Mouse (Mus musculus): ENCODE data around the gene Oxct2b. TPM values are rescaled to one million over a fixed set of nuclear protein-coding genes. Genes with fewer than 3 reads are reported as not detected.

Gene Oxct2b
- not detected in 2 replicates for polyA plus RNA-seq (2016; fragmentation: Nextera tagmentation; extraction: Ambion mirVana)

DNA sequence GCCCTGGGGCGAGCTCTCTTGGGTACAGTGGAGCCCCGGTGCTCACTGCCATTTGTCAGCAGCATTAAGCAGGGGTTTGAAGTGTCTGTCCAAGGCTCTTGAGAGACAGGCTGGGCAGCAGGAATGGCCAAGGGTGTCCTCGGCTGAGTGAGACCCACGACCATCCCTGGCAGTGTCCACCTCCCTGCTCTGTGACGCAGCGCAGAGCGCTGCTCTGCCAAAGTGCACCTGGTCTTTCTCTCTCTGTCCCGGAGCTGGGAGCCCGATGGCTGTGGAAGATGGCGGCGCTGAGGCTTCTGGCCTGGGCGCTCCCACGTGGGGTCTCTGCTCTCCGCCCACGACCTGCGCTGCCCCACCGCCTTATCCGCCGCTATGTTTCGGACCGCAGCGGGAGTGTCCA lies at the start of gene Oxct2b:
TSS of gene Oxct2b (plus strand) at position 256 of the 400 bp plus-strand sequence.
- peak; percentile 7; the same call in 1 of the 2 replicates for ATAC-seq (ENCODE audit: insufficient number of reproducible peaks, low FRiP score)
- H3K4me1 ChIP-seq (replicated peaks), result peaks cover 4% of the 10 kb centered on the region; the same call in 1 of the 2 replicates
- no peak within 1 kb of the TSS for H3K9ac ChIP-seq
- no peaks in the 10 kb centered on the region for H3K9me3 ChIP-seq (replicated peaks)
- peaks cover 34% of the 10 kb centered on the region for H3K27me3 ChIP-seq (replicated peaks)
- 5% methylated on average over 20 of the region's 22 CpGs for WGBS
- no peaks in the 10 kb centered on the region for H3K36me3 ChIP-seq
- peak within 1 kb of the TSS; percentile 74 for H3K4me2 ChIP-seq
- no peak within 1 kb of the TSS for H3K27ac ChIP-seq (ENCODE audit: poor library complexity, severe bottlenecking)
- H3K4me3 ChIP-seq, result peak within 1 kb of the TSS; percentile 44

- H3K9me3 ChIP-seq (replicated peaks), result no peaks in the 10 kb centered on the region
- H3K9ac ChIP-seq, result no peak overlapping the region
- H3K36me3 ChIP-seq, result no peaks in the 10 kb centered on the region
- no peak overlapping the region for H3K4me3 ChIP-seq
- H3K27me3 ChIP-seq (replicated peaks), result peaks cover 22% of the 10 kb centered on the region
- 62% methylated on average over 6 of the region's 6 CpGs for WGBS
- no peak for ATAC-seq (ENCODE audit: insufficient number of reproducible peaks, low FRiP score)
- no peak overlapping the region for H3K27ac ChIP-seq (ENCODE audit: poor library complexity, severe bottlenecking)
- H3K4me1 ChIP-seq (replicated peaks), result peaks cover 9% of the 10 kb centered on the region
- no peak overlapping the region for H3K4me2 ChIP-seq
These were observed 47.4 kb upstream of the Oxct2b start for GRCm38 (mm10) chr4:123068646-123069045.

GRCm38 (mm10) chr4:123071266-123071966 lies 44.6 kb upstream of the Oxct2b start:
- Histone ChIP-seq H3K4me3 (peak overlapping the region; percentile 29), H3K4me2 (peak overlapping the region; percentile 61), H3K9me3 (replicated peaks) (no peaks in the 10 kb centered on the region), H3K9ac (no peak overlapping the region), H3K36me3 (no peaks in the 10 kb centered on the region), H3K27me3 (replicated peaks) (peaks cover 30% of the 10 kb centered on the region), H3K27ac (ENCODE audit: poor library complexity, severe bottlenecking) (no peak overlapping the region), H3K4me1 (replicated peaks) (peaks cover 9% of the 10 kb centered on the region)
- peak; percentile 51; the same call in 1 of the 2 replicates for ATAC-seq (ENCODE audit: insufficient number of reproducible peaks, low FRiP score)
- 9% methylated on average over 13 of the region's 13 CpGs for WGBS

DNA sequence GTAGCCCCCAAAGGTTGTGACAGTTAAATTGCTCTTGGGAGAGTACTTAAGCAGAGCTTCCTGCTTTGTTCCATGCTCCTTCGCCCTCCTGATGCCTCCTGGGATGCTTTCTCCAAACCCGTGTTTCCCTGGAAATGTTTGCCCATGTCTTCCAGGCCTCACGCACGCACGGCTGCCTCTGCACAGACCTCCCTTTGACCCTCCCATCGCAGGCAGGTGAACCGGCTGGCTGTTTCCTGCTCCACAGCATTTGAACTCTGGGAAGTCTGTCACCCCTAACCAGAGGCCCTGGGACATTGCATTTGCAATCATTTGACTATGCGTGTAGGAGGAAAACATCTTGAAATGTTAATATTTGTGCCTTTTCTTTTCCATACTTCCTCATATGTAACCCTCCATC lies 39.1 kb upstream of the Oxct2b start:
- Histone ChIP-seq H3K4me3 (no peak overlapping the region), H3K27me3 (replicated peaks) (peaks cover 29% of the 10 kb centered on the region), H3K27ac (ENCODE audit: poor library complexity, severe bottlenecking) (no peak overlapping the region), H3K9ac (no peak overlapping the region), H3K9me3 (replicated peaks) (0 out of 2 replicates have a peak, but pooled peaks cover 3% of the 10 kb centered on the region), H3K4me1 (replicated peaks) (peaks cover 1% of the 10 kb centered on the region; the same call in 1 of the 2 replicates), H3K4me2 (no peak overlapping the region), H3K36me3 (no peaks in the 10 kb centered on the region)
- 78% methylated on average over 8 of the region's 8 CpGs for WGBS
- ATAC-seq (ENCODE audit: insufficient number of reproducible peaks, low FRiP score), result no peak

DNA sequence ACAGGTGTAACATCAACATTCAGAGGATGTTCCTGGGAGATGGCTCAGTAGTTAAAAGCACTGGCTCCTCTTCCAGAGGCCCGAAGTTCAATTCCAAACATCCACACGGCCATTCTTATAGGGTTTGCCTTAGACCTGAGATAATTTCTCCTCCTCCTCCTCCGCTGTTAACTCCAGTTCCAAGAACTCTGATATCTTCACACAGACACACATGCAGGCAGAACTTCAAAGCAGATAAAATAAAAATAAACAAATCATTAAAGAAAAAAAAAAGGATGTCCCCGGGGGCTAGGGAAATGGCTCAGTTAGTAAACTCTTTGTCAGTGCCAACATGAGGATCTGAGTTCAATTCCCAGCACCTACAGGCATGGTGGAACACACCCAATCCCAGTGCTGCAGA lies 37.8 kb upstream of the Oxct2b start:
- Histone ChIP-seq H3K4me3 (no peak overlapping the region), H3K36me3 (no peaks in the 10 kb centered on the region), H3K27ac (ENCODE audit: poor library complexity, severe bottlenecking) (no peak overlapping the region), H3K4me2 (no peak overlapping the region), H3K4me1 (replicated peaks) (no peaks in the 10 kb centered on the region), H3K9me3 (replicated peaks) (0 out of 2 replicates have a peak, but pooled peaks cover 3% of the 10 kb centered on the region), H3K9ac (no peak overlapping the region), H3K27me3 (replicated peaks) (peaks cover 34% of the 10 kb centered on the region)
- ATAC-seq (ENCODE audit: insufficient number of reproducible peaks, low FRiP score), result no peak
- WGBS, result 63% methylated on average over 4 of the region's 4 CpGs

DNA sequence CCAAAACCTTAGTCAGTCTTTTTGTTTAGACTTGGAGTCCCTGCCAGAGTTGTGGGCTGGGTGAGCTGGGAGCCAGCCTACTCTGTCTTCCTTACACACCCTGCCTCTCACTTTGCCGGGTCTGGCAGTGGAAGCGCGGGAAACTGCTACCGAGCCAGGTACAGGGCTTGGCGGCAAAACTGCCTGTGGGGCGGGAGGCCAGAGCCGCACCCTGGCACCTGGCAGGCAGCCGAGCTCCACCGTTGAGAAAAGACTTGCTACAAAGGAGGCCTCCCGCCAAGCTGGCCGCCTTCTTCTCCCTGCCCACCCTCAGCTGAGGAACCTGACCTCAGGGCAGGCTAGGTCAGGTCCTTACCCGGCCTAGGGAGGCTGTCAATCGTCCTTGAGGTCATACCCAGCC lies 35.3 kb upstream of the Oxct2b start:
- H3K36me3 ChIP-seq, result no peaks in the 10 kb centered on the region
- 0 out of 2 replicates have a peak, but pooled peaks cover 3% of the 10 kb centered on the region for H3K9me3 ChIP-seq (replicated peaks)
- ATAC-seq (ENCODE audit: insufficient number of reproducible peaks, low FRiP score), result no peak
- no peak overlapping the region for H3K27ac ChIP-seq (ENCODE audit: poor library complexity, severe bottlenecking)
- no peak overlapping the region for H3K9ac ChIP-seq
- H3K27me3 ChIP-seq (replicated peaks), result peaks cover 31% of the 10 kb centered on the region
- 58% methylated on average over 13 of the region's 13 CpGs for WGBS
- H3K4me1 ChIP-seq (replicated peaks), result no peaks in the 10 kb centered on the region
- no peak overlapping the region for H3K4me3 ChIP-seq
- H3K4me2 ChIP-seq, result no peak overlapping the region

DNA sequence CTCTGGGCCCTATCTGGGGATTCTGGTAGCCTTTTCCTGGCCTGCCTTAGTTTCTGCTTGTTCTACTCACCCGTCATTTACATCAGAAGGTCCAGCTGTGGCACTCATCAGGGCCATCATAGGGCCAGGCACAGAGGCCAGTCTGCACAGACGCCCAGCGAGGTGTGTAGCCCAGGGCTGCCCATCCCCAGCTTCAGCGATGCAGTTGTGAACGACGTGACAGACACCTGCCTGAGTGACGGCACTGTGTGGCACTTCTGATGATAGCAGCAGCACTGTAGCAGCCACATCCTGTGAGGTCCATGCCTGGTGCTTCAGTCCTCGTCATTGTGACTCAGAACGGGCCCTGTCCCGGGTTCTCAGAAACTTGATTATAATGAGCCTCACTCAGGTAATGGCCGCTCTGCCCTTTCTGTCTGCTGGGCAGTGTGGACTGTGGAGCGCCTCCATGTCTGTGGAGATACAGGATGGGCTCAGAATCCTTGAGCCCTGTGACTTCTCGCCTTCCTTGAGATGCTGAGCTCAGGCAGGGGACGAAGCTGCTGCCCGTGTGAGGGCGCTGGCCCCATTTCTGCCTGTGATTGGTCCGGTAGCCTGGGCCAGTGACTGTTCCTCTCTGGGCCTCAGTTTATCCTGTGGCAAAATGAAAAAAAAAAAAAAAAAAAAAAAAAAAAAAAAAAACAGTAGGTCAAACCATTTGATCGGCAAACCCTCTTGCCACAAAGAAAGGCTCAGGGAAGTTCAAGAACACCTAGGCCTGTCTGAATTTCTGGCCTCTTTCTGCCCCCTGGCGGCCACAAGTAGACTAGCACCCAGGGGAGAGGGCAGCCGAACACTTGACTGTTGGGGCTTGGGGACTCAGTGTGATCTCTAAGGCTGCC lies 33.5 kb upstream of the Oxct2b start:
- Histone ChIP-seq H3K9me3 (replicated peaks) (no peaks in the 10 kb centered on the region), H3K9ac (no peak overlapping the region), H3K36me3 (no peaks in the 10 kb centered on the region), H3K4me2 (no peak overlapping the region), H3K4me3 (no peak overlapping the region), H3K27ac (ENCODE audit: poor library complexity, severe bottlenecking) (no peak overlapping the region), H3K27me3 (replicated peaks) (peaks cover 31% of the 10 kb centered on the region), H3K4me1 (replicated peaks) (no peaks in the 10 kb centered on the region)
- ATAC-seq (ENCODE audit: insufficient number of reproducible peaks, low FRiP score), result 0 out of 2 replicates have a peak, but pooled peaks have one; percentile 38
- WGBS, result 69% methylated on average over 20 of the region's 20 CpGs

DNA sequence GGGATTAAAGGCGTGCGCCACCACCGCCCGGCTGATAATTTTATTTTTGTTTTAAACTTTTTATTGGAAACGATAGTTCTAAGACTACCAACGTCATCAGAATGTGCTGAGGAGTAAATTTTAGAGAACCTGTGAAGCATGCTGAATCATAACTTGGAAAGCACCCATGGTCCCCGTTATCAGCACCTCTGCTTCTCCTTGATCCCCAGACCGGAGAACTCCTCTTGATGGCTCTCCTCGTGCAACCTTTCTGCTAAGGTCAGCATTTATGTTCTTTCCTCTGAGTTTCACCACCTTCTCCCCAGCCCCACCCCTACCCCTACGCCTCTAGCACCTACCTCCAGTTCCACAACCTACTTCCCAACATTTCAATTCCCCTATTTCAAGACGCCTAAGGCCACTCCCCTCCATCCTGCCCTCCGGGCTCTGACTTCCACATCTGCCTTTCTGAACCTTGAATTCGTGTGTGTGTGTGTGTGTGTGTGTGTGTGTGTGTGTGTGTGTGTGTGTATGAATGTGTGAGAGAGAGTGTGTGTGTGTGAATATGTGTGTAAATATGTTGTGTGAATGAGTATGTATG lies 32.7 kb upstream of the Oxct2b start:
- Histone ChIP-seq H3K27ac (ENCODE audit: poor library complexity, severe bottlenecking) (no peak overlapping the region), H3K36me3 (no peaks in the 10 kb centered on the region), H3K4me3 (no peak overlapping the region), H3K4me1 (replicated peaks) (no peaks in the 10 kb centered on the region), H3K9me3 (replicated peaks) (no peaks in the 10 kb centered on the region), H3K27me3 (replicated peaks) (peaks cover 31% of the 10 kb centered on the region), H3K9ac (no peak overlapping the region), H3K4me2 (no peak overlapping the region)
- WGBS, result 60% methylated on average over 13 of the region's 13 CpGs
- no peak for ATAC-seq (ENCODE audit: insufficient number of reproducible peaks, low FRiP score)

DNA sequence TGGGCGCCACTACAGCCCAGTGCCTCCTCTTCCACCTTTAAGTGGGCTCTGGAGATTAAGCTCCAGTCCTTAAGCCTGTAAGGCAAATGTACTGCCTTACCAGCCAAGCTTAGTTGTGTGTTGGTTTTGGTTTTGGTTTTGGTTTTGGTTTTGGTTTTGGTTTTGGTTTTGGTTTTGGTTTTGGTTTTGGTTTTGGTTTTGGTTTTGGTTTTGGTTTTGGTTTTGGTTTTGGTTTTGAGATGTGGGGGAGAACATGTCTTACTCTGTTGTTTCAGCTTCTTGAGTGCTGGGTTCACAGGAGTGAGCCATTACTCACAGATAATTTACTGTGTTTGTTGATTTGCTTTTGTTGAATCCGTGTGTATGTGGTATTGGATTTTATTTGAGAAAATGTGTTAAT lies 30.8 kb upstream of the Oxct2b start:
- Histone ChIP-seq H3K9me3 (replicated peaks) (no peaks in the 10 kb centered on the region), H3K4me3 (no peak overlapping the region), H3K4me1 (replicated peaks) (no peaks in the 10 kb centered on the region), H3K27ac (ENCODE audit: poor library complexity, severe bottlenecking) (no peak overlapping the region), H3K27me3 (replicated peaks) (peaks cover 24% of the 10 kb centered on the region), H3K36me3 (no peaks in the 10 kb centered on the region), H3K4me2 (no peak overlapping the region), H3K9ac (no peak overlapping the region)
- ATAC-seq (ENCODE audit: insufficient number of reproducible peaks, low FRiP score), result no peak
- WGBS, result 72% methylated on average over 2 of the region's 2 CpGs

DNA sequence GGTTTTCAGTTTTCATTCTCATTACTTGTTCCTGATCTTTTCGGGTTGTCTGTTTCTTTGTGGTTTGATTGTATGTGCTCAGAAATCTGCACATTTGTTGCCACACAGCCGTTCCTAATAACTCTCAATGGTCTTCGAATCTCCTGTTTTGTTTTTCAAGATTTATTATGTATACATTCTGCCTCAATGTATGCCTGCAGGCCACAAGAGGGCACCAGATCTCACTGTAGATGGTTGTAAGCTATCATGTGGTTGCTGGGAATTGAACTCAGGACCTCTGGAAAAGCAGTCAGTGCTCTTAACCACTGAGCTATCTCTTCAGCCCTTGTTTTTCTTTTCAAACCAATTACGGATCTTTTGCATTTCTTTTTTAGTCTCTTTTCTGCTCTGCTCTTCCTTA lies 29.7 kb upstream of the Oxct2b start:
- peaks cover 17% of the 10 kb centered on the region for H3K27me3 ChIP-seq (replicated peaks)
- H3K4me3 ChIP-seq, result no peak overlapping the region
- 85% methylated on average over 4 of the region's 4 CpGs for WGBS
- H3K9me3 ChIP-seq (replicated peaks), result no peaks in the 10 kb centered on the region
- no peak overlapping the region for H3K27ac ChIP-seq (ENCODE audit: poor library complexity, severe bottlenecking)
- H3K9ac ChIP-seq, result no peak overlapping the region
- ATAC-seq (ENCODE audit: insufficient number of reproducible peaks, low FRiP score), result no peak
- H3K36me3 ChIP-seq, result no peaks in the 10 kb centered on the region
- H3K4me2 ChIP-seq, result no peak overlapping the region
- H3K4me1 ChIP-seq (replicated peaks), result no peaks in the 10 kb centered on the region

DNA sequence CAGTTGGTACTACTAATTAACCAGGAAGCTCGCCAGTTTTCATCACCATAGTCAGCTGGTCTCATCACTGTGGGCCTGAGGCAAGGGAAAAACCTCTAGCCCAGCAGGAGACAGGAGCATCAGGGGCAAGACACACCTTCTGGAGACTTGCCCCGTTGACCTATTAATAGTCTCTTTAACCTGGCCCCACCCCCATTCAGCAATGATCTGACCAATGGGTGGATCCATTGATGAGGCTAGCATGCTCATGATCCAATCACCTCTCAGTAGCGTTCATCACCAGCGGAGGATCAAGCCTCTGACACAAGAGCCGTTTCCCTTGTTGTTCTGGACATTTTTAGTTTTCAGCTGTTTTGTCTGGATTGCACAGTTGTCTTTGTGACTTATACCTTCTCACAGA lies 23.4 kb upstream of the Oxct2b start:
- H3K36me3 ChIP-seq, result no peaks in the 10 kb centered on the region
- 58% methylated on average over 5 of the region's 5 CpGs for WGBS
- no peaks in the 10 kb centered on the region for H3K9me3 ChIP-seq (replicated peaks)
- H3K4me1 ChIP-seq (replicated peaks), result peaks cover 10% of the 10 kb centered on the region; the same call in 1 of the 2 replicates
- ATAC-seq (ENCODE audit: insufficient number of reproducible peaks, low FRiP score), result no peak
- no peak overlapping the region for H3K9ac ChIP-seq
- H3K27me3 ChIP-seq (replicated peaks), result 0 out of 2 replicates have a peak, but pooled peaks cover 4% of the 10 kb centered on the region
- no peak overlapping the region for H3K4me2 ChIP-seq
- H3K27ac ChIP-seq (ENCODE audit: poor library complexity, severe bottlenecking), result no peak overlapping the region
- no peak overlapping the region for H3K4me3 ChIP-seq

Measured in heart, embryonic 12.5 days (tissue).